Mouse (Mus musculus) lung, postnatal 25 days (tissue): ENCODE data around the gene Anxa1.

Experiments
- DNase-seq: peaks from one replicate; pipeline ENCODE4 v3.0.0; 2022; ENCODE audit warnings: low spot score

Gene Anxa1

DNA sequence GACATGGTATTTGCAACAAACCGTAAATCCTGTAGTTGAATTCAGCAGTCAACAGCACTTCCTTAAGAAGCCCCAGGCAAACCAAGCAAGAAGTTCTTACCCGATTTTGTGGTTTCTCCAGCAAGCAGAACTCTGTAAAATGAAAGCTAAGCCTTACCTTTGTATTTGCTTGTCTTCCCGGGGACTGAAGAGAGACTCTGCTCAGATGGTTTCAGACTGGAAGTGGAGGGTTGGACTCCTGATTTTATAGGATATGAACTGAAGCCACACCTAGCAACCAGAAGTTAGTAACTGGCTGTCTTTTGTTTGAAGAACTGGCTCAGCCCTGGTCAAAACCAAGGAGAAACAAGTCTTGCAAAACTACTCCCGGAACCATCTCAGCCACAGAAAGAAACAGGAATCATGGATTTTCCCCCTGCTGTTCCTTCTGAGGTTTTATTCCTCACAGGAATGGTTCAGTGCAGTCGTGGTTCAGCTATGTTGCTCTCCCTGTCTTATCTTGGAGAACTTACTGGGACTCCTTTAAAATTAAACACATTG lies at the start of gene Anxa1:
Gene Anxa1 (minus strand): TSS at position 490 of the 540 bp plus-strand sequence.
- peak; percentile 63 for DNase-seq

GRCm38 (mm10) chr19:20437043-20437442 lies 46.3 kb upstream of the Anxa1 start:
- peak; percentile 35 for DNase-seq

DNA sequence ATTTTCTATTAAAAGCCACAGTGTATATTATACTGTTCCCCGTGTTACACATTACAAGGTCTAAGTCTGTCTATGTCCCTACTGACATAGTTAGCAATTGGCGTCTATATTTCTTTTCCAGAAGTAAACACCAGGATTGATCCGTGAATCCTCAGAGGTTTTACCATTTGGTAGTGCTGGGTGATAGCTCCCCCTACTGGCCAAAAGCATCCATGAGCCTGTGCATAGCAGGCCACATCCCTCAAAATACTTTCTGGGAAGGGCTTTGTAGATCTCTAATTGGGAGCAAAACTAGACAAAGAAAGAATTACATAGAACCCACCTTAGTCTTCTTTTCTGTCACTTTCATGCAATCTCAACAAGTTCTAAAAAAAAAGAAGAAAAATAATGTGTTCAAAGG lies 43.8 kb upstream of the Anxa1 start:
- DNase-seq: peak; percentile 59

DNA sequence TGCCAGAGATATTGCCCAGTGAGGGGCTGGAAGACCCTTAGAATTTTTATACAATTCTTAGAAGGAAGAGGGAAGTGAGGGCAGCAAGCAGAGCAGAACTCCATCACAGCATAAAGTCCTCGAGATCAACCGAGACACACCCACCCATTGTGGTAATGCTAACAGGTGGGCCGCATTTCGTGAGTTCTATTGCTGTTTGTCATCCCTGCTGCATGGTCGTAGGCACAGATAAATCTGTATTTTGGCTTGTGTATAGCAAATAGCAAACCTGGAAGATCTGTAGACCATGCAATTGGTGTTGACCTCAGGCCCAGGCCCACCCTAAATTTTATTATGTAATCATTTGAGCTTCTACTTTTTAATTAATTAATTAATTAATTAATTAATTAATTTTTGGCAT lies 43.2 kb upstream of the Anxa1 start:
- no peak for DNase-seq

GRCm38 (mm10) chr19:20426443-20427161 lies 35.9 kb upstream of the Anxa1 start:
- DNase-seq: no peak

DNA sequence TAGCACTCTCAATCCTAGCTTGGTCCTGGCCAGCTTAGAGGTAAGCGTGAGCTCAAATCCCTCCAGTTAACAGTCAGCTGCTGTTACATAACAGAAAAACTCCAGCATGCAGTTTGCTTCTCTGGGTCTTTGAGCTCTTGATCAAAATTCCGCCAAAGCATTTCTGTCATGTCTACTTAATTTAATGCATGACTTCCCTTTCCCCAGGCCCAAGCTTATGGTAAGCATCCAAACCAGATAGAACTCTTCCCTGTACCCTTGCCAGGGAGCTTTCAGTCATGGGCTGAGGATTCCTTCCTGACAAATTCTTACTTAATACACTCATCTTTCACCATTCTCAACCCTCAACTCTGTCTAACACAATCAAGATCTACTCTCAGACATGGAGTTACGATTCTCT lies 20.5 kb upstream of the Anxa1 start:
- no peak for DNase-seq

DNA sequence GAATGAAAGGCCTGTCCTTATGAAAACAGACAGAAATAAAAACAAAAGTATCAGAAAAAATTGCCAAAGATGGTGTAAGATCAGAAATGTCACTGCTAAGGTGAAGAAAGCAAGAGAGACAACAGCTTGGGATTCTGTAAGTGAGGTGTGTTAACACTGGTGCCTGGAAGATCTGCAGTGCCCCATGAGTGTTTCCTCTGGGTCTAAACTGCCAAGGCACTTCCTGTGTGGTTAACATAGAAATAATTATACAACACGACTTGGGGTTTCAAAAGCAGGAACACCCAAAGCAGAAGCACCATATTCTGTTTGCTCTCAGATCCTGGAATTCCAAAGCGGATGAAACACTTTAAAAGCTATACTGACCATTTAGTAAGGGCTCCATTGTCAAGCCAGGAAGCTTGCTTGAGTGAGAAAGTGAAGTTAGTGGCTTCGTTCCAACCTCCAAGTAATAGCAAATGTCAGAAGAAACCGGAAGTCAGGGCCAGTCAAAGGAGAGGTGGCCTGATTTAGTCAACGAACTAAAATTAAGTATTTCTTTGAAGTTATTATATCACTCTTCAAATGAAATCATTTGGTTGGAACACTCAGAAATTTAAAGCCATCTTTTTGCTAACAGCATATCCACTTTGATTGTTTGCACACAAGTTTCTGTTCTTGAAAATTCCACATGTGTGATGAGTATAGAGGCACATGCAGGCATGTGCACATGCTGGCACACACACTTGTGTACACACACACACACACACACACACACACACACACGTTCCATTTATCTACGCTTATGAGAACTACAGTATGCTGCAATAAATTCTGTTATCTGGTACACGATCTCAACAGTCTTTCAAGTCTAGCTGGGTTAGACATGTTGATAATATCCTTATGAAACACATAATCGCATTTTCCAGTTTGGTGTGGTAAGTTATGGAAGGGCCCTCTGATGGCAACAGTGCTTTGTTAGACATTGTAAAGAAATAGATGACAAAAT lies 19.1 kb upstream of the Anxa1 start:
- no peak for DNase-seq

GRCm38 (mm10) chr19:20406475-20406874 lies 15.7 kb upstream of the Anxa1 start:
- peak; percentile 29 for DNase-seq

GRCm38 (mm10) chr19:20405015-20405414 lies 14.3 kb upstream of the Anxa1 start:
- no peak for DNase-seq

DNA sequence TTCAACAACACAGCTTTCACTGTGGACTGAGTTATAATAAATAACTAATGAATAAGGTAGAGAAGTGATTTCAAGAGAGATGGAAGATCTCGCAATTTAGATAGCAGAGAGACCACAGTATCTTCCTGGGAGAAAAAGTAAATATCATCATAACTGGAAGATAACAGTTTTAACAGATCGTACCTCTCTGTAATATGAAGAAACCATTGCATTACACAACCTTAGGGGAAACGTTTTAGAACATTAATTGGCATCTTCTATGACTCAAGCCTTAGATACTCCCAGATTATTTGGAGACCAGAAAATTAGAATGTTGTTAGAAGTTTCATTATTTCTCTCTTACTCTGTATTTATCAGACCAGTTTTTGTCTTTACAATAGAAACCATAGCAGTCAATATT lies 13.0 kb upstream of the Anxa1 start:
- no peak for DNase-seq

GRCm38 (mm10) chr19:20403219-20403618 lies 12.5 kb upstream of the Anxa1 start:
- no peak for DNase-seq

- DNase-seq: no peak
Measured at GRCm38 (mm10) chr19:20402516-20403200, 11.9 kb upstream of the Anxa1 start.

GRCm38 (mm10) chr19:20401961-20402360 lies 11.2 kb upstream of the Anxa1 start:
- no peak for DNase-seq

- no peak for DNase-seq
Measured at GRCm38 (mm10) chr19:20399187-20399586, 8.4 kb upstream of the Anxa1 start.

- DNase-seq: no peak
Measured at GRCm38 (mm10) chr19:20397092-20397491, 6.3 kb upstream of the Anxa1 start.

GRCm38 (mm10) chr19:20393556-20394274 lies 3.0 kb upstream of the Anxa1 start:
- DNase-seq: peak; percentile 57

DNA sequence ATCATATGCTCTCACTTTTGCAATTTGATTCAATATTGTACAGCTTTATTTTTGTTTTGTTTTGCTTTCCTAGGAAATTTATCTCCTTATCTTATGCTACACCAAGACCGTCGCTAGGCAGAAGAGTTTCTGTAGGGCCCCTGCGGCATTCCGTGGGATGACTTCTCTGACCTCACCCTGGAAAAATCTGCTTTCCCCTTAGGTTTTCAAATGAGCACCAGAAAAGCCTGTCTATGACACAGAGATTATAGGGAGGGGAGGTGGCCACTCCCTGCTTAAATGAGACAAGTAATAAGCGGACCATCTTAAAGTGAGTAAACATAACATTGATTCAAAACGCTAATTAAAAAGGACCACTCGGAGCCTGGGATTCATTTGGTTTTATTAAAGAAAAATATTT lies 1.0 kb downstream of the Anxa1 start:
- DNase-seq: no peak

DNA sequence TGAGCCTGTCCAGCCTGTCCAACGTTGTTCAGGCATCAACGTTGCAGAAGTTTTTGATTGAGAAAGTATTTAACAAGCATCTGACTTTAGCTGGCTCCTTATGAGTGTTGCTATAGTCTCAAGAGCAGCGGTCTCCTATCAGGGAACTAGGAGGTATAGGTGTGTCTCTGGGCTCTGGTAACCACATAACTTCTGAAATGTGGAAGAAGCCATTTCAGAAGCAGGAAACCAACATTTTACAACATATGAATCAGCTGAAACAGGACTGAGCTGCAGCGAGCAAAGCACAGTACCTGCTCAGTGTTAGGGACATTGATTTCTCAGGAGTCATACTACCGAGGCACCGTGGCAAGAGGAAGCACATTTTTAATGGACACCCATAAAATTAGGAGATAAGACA lies 1.5 kb downstream of the Anxa1 start:
- DNase-seq: peak; percentile 34

- no peak for DNase-seq
Measured at GRCm38 (mm10) chr19:20388276-20388675, 2.5 kb downstream of the Anxa1 start.

GRCm38 (mm10) chr19:20386296-20386695 lies 4.4 kb downstream of the Anxa1 start:
- DNase-seq: no peak

DNA sequence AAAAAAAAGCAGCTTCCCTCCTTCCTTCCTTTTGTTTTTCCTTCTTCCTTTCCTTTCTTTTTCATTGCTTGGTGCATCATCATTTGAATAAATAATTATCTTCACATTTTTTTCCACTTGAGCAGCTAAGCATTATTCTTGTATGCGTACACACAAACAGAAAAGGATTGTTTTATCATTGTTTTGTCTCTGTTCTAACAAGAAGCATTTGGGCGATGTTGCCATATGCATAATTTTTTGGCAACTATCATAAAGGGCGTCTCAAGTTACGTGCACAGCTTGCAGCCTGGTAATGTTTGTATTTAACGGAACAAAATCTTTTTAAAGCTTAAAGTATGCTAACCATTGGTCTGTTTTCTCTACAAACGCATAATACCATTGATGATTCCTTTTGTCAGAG lies 5.1 kb downstream of the Anxa1 start:
- DNase-seq: no peak
